Mouse (Mus musculus): Measurements from ENCODE around the gene Mapt. TPM values are rescaled to one million over a fixed set of nuclear protein-coding genes. Genes with fewer than 3 reads are reported as not detected.

The Mapt gene
- total and polyA plus RNA-seq, 2 experiments: 1.4 to 1.6 TPM

GRCm38 (mm10) chr11:104279049-104279448 is 47.9 kb downstream of the Mapt start:
- Histone ChIP-seq H3K27ac (replicated peaks; ENCODE audit: insufficient read depth, low read depth, low read length) (no peak overlapping the region), H3K9ac (ENCODE audit: low read depth, low read length) (no peak overlapping the region), H3K79me2 (ENCODE audit: control insufficient read depth, insufficient read depth, low read length) (no peaks in the 10 kb centered on the region), H3K4me3 (ENCODE audit: insufficient read depth, low read depth, low read length) (no peak overlapping the region), H3K27me3 (ENCODE audit: control insufficient read depth, insufficient read depth, low read length) (no peaks in the 10 kb centered on the region), H3K36me3 (ENCODE audit: control insufficient read depth, insufficient read depth, low read length) (no peaks in the 10 kb centered on the region), H3K4me1 (ENCODE audit: control insufficient read depth, insufficient read depth, low read length) (no peaks in the 10 kb centered on the region; the same call in 1 of the 2 replicates)
- TF ChIP-seq POLR2A (IDR thresholded peaks at IDR 0.05; ENCODE audit: extremely low read depth, insufficient read depth, low read length) (no peak), CTCF (IDR thresholded peaks at IDR 0.05; ENCODE audit: low read depth, low read length) (no peak)
- no peak for DNase-seq (ENCODE audit: extremely low read depth, low read depth, low spot score)
- WGBS: 82% methylated on average over 4 of the region's 4 CpGs

GRCm38 (mm10) chr11:104279538-104279937 is 48.3 kb downstream of the Mapt start:
- no peak for TF ChIP-seq POLR2A (IDR thresholded peaks at IDR 0.05; ENCODE audit: extremely low read depth, insufficient read depth, low read length)
- TF ChIP-seq CTCF (IDR thresholded peaks at IDR 0.05; ENCODE audit: low read depth, low read length): no peak
- Histone ChIP-seq H3K27me3 (ENCODE audit: control insufficient read depth, insufficient read depth, low read length) (no peaks in the 10 kb centered on the region), H3K9ac (ENCODE audit: low read depth, low read length) (no peak overlapping the region), H3K27ac (replicated peaks; ENCODE audit: insufficient read depth, low read depth, low read length) (no peak overlapping the region), H3K4me1 (ENCODE audit: control insufficient read depth, insufficient read depth, low read length) (no peaks in the 10 kb centered on the region; the same call in 1 of the 2 replicates), H3K4me3 (ENCODE audit: insufficient read depth, low read depth, low read length) (no peak overlapping the region), H3K36me3 (ENCODE audit: control insufficient read depth, insufficient read depth, low read length) (no peaks in the 10 kb centered on the region), H3K79me2 (ENCODE audit: control insufficient read depth, insufficient read depth, low read length) (no peaks in the 10 kb centered on the region)
- no peak for DNase-seq (ENCODE audit: extremely low read depth, low read depth, low spot score)
- 29% methylated on average over 3 of the region's 3 CpGs for WGBS

- no peak for DNase-seq (ENCODE audit: extremely low read depth, low read depth, low spot score)
- Histone ChIP-seq H3K27me3 (ENCODE audit: control insufficient read depth, insufficient read depth, low read length) (no peaks in the 10 kb centered on the region), H3K9ac (ENCODE audit: low read depth, low read length) (no peak overlapping the region), H3K36me3 (ENCODE audit: control insufficient read depth, insufficient read depth, low read length) (no peaks in the 10 kb centered on the region), H3K79me2 (ENCODE audit: control insufficient read depth, insufficient read depth, low read length) (no peaks in the 10 kb centered on the region), H3K4me3 (ENCODE audit: insufficient read depth, low read depth, low read length) (no peak overlapping the region), H3K4me1 (ENCODE audit: control insufficient read depth, insufficient read depth, low read length) (no peaks in the 10 kb centered on the region; the same call in 1 of the 2 replicates), H3K27ac (replicated peaks; ENCODE audit: insufficient read depth, low read depth, low read length) (no peak overlapping the region)
- TF ChIP-seq POLR2A (IDR thresholded peaks at IDR 0.05; ENCODE audit: extremely low read depth, insufficient read depth, low read length) (no peak), CTCF (IDR thresholded peaks at IDR 0.05; ENCODE audit: low read depth, low read length) (no peak)
- WGBS: 85% methylated on average over 5 of the region's 5 CpGs
Measured at GRCm38 (mm10) chr11:104281501-104281900, 50.3 kb downstream of the Mapt start.

- TF ChIP-seq CTCF (IDR thresholded peaks at IDR 0.05; ENCODE audit: low read depth, low read length): no peak
- TF ChIP-seq POLR2A (IDR thresholded peaks at IDR 0.05; ENCODE audit: extremely low read depth, insufficient read depth, low read length): no peak
- Histone ChIP-seq H3K27me3 (ENCODE audit: control insufficient read depth, insufficient read depth, low read length) (no peaks in the 10 kb centered on the region), H3K4me1 (ENCODE audit: control insufficient read depth, insufficient read depth, low read length) (no peaks in the 10 kb centered on the region), H3K79me2 (ENCODE audit: control insufficient read depth, insufficient read depth, low read length) (no peaks in the 10 kb centered on the region), H3K36me3 (ENCODE audit: control insufficient read depth, insufficient read depth, low read length) (no peaks in the 10 kb centered on the region), H3K4me3 (ENCODE audit: insufficient read depth, low read depth, low read length) (no peak overlapping the region), H3K27ac (replicated peaks; ENCODE audit: insufficient read depth, low read depth, low read length) (no peak overlapping the region), H3K9ac (ENCODE audit: low read depth, low read length) (no peak overlapping the region)
- DNase-seq (ENCODE audit: extremely low read depth, low read depth, low spot score): no peak
- 95% methylated on average over 18 of the region's 18 CpGs for WGBS
Measured at GRCm38 (mm10) chr11:104287113-104287512, 55.9 kb downstream of the Mapt start.

GRCm38 (mm10) chr11:104288835-104289198 is 57.6 kb downstream of the Mapt start:
- H3K27ac ChIP-seq (replicated peaks; ENCODE audit: insufficient read depth, low read depth, low read length): no peak overlapping the region
- H3K36me3 ChIP-seq (ENCODE audit: control insufficient read depth, insufficient read depth, low read length): no peaks in the 10 kb centered on the region
- no peaks in the 10 kb centered on the region for H3K79me2 ChIP-seq (ENCODE audit: control insufficient read depth, insufficient read depth, low read length)
- no peak for TF ChIP-seq CTCF (IDR thresholded peaks at IDR 0.05; ENCODE audit: low read depth, low read length)
- TF ChIP-seq POLR2A (IDR thresholded peaks at IDR 0.05; ENCODE audit: extremely low read depth, insufficient read depth, low read length): no peak
- WGBS: 66% methylated on average over 6 of the region's 6 CpGs
- no peak overlapping the region for H3K9ac ChIP-seq (ENCODE audit: low read depth, low read length)
- no peak for DNase-seq (ENCODE audit: extremely low read depth, low read depth, low spot score)
- H3K27me3 ChIP-seq (ENCODE audit: control insufficient read depth, insufficient read depth, low read length): no peaks in the 10 kb centered on the region
- no peak overlapping the region for H3K4me3 ChIP-seq (ENCODE audit: insufficient read depth, low read depth, low read length)
- no peaks in the 10 kb centered on the region for H3K4me1 ChIP-seq (ENCODE audit: control insufficient read depth, insufficient read depth, low read length)

GRCm38 (mm10) chr11:104289199-104290031 is 58.2 kb downstream of the Mapt start:
- H3K79me2 ChIP-seq (ENCODE audit: control insufficient read depth, insufficient read depth, low read length): no peaks in the 10 kb centered on the region
- peak; percentile 27 for DNase-seq (ENCODE audit: extremely low read depth, low read depth, low spot score)
- TF ChIP-seq POLR2A (IDR thresholded peaks at IDR 0.05; ENCODE audit: extremely low read depth, insufficient read depth, low read length): no peak
- peak; percentile 73 for TF ChIP-seq CTCF (IDR thresholded peaks at IDR 0.05; ENCODE audit: low read depth, low read length)
- no peak overlapping the region for H3K4me3 ChIP-seq (ENCODE audit: insufficient read depth, low read depth, low read length)
- 32% methylated on average over 13 of the region's 13 CpGs for WGBS
- H3K27me3 ChIP-seq (ENCODE audit: control insufficient read depth, insufficient read depth, low read length): no peaks in the 10 kb centered on the region
- H3K27ac ChIP-seq (replicated peaks; ENCODE audit: insufficient read depth, low read depth, low read length): no peak overlapping the region
- H3K9ac ChIP-seq (ENCODE audit: low read depth, low read length): no peak overlapping the region
- H3K4me1 ChIP-seq (ENCODE audit: control insufficient read depth, insufficient read depth, low read length): no peaks in the 10 kb centered on the region
- no peaks in the 10 kb centered on the region for H3K36me3 ChIP-seq (ENCODE audit: control insufficient read depth, insufficient read depth, low read length)
